Mouse (Mus musculus) layer of hippocampus, postnatal 25 days (tissue): ENCODE measurements at regions not wholly inside any gene's neighbourhood (a gene's known extent, or its start where the extent isn't known, plus 50 kb on each side); places are given as distances from the start of the nearest gene placed in this dataset.

ENCODE experiments used
- DNase-seq, 2 experiments: peaks; one replicate each; pipeline ENCODE4 v3.0.0; 2022; ENCODE audit warnings: mixed read lengths in 2 of 2, low spot score in 1 of 2; ENCODE audit errors: extremely low spot score in 1 of 2

DNA sequence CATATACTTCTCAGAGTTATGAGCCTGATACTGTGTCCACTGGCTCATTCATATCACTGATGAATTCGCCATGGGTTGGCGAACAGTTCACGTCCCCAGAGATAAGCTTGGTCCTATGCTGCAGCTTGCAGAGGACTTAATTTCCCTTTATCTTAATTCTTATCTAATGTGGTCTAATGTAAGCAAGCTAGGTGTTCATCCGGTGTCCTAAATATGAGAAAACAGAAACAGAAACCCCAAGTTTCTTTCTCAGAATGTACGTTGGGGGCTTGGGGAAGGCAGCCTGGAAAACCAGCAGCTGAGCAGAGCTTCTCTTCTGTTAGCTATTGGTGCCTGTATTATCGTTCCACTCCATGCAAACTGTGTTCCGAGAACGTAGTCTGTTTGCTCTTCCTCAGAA lies 170.1 kb downstream of the 1700064H15Rik start:
- DNase-seq = no peak

DNA sequence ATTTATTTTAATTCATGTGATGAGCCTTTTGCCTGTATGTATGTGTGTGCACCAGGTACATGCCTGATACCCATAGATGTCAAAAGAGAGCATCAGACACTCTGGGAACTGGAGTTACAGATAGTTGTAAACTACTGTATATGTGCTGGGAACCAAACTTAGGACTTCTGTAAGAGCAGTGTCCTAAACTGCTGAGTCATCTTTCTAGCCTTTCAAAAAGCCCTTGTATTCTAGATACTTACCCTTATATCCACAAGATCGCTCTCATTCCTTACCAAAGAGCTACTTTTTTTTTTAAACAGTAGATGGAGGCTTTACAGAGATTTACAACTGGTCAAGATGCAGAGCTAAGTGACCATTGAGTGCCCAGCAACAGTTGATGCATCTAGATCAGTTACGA lies 171.0 kb downstream of the 1700064H15Rik start:
- no peak for DNase-seq

DNA sequence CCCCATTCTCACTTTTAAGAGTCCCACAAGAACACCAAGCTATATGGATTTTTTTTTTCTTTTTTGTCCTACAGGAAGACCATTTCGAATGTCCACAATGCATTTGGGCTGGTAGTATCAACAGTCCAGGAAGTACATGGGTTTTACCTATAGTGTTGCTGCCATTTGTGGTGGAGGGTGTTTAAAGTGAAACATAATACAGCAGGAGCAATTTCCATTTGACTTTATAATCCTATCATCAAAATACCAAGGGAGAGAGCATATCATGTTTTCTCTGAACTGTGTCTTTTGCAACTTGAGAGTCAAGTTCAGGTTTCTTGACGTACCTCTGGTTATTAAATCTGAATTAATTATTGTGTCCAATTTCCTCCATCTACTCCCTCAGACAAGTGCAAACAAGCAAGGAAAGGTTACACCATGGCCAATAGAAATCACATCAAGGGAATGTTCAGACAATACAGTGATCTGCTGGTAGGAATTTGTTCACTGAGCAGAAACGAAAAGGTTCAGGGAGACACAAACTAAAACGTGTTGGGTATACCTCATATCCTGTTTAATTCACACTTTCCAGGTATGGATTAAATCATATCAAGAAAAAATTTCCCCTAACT lies 172.5 kb downstream of the 1700064H15Rik start:
- DNase-seq = no peak

DNA sequence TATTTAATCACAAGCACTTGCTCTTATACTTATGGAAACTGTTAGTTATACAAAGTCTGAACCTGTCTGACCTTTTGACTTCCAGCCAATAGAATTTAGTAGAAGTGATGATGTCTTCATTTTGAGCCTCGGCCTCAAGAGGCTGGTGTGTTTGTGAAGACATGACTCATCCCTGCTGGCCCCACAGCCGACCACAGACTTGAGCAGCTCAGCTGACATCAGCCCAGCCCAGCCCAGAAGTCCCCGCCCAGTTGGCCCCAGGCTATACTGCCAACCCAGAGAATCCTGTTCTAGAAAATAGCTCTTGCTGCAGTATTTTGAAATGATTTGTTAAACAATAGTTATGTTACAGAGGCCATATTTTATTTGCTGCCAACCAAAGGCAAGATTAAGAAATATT lies 177.5 kb downstream of the 1700064H15Rik start:
- DNase-seq = no peak

DNA sequence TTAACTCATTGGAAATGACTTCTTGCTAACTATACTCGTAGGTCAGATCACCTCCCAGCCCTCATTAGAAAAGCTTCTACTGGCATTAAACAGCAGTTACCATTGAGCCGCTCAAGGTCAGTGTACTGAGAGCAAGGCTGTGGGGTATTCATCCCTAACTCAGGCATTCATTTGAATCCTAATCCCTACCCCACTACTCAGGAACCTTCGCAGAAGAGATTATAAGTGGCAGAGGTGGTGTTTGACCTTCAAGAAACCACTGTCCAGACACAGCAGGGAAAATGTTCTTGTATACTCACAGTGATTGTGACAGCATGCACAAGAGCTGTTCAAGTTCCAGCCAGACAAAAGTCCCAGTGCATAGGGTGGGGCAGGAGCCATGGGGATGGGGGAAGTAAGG lies 179.5 kb downstream of the 1700064H15Rik start:
- DNase-seq = no peak

DNA sequence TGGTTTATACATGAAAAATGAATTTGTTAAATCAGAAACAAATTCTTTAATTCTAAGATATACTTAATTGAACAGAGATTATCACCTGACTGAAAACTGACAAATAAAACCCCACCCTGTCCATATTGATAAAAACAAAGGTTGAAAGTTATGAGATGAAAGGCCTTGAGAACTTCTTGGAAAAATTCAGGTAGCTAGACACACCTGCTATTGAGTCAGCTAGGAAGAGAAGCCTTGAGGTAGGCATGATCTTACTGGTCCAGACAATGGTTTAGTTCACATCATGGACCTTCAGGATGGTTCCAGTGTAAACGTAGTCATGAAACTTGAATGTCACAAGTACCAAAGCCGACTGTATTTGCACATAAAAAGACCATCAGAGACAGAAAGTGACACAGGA lies 180.3 kb downstream of the 1700064H15Rik start:
- no peak for DNase-seq

DNA sequence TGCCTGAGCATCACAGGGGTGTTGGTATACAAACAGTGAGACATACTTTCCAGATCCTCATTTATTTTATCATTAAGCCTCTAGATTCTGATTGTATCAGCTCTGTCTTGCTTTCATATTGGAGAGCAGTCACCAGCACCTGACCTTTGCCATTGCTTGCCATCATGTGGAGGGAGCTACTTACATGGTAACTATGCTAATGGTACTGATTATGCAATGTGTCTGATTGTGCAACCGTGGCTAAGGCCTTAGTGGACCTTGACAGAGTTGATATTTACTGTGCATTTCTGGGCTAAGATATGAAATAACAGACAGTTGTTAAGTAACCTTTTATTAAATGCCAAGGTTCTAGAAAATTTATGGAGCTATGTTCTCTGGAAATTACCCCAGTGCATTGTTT lies 180.7 kb downstream of the 1700064H15Rik start:
- DNase-seq = no peak

DNA sequence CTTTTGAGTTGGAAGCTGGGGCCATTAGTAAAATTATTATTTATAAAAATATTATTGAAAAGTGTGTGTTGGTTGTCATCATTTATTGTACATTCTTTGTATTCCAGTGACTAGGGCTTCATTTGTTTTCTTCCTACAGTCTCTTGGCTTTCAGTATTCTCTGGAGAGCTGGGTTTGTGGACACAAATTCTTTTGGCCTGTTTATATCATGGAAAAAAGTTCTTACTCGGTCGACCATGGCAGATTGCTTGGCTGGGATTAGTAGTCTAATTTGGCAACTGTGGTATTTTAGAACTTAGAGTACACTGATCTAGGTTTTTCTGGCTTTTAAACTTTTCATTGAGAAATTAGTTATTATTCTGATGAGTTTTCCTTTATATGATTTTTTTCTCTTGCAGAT lies 183.6 kb downstream of the 1700064H15Rik start:
- no peak for DNase-seq

DNA sequence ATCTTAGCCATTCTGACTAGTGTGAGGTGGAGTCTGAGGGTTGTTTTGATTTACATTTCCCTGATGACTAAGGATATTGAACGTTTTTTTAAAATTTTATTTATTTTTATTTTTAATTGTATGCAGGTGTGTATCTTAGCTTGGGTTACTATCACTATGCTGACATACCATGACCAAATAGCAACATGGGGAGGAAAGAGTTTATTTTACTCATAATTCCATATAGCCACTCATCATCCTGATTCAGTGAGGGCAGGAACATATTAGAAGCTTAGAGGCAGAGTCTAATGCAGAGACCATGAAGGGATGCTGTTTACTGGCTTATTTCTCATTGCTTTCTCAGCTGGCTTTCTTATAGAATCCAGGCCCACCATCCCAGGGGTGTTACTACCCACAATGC lies 186.7 kb downstream of the 1700064H15Rik start:
- DNase-seq = no peak

DNA sequence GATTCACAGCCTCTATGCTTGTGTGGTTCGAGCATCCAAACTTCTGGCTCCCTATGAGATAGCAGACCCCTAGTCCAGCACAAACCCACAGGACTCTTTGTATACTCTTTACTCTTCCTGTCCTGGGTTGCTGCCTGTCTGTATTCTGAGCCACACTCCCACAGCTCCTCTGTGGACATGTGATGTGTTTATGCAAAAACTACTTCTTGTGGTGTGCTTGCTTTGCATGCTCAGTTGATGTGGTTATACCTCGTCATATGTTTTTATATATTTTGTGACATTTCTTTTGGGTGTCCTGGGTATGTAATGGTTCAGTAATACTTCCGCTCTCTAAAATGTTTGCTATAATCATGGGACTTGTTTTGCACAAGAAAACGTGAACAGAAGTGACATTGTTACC lies 198.3 kb downstream of the 1700064H15Rik start:
- no peak for DNase-seq

DNA sequence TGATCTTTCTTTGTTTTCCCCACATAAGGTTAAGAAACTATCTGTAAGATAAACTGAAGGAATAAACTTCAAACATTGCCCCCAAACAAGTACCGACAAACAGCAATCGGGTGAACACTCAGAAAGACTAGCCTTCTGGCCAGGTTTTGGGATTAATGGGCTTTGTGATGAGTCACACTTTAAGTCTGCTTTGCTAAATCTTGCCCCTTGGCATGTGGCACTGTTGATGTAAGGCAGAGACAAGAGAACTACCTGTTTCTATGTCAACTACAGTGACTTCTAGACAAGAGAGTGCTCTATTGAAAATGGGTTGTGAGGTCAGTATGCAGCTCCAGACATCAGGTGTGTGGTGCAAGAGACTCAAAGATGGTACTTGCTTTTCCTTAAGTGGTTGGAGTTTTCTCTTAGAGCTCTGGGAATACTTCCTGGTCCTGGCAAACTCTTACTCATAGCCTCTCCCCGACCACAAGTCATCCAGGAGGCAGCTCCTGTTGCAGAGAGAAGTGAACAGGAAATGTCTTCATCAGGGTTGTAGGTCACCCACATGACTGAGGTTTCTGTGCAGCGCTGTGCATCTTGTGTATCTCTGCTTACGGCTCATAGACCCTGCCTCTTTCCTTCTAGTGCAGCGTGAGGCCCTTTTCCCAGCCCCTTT lies 198.9 kb downstream of the 1700064H15Rik start:
- no peak for DNase-seq

DNA sequence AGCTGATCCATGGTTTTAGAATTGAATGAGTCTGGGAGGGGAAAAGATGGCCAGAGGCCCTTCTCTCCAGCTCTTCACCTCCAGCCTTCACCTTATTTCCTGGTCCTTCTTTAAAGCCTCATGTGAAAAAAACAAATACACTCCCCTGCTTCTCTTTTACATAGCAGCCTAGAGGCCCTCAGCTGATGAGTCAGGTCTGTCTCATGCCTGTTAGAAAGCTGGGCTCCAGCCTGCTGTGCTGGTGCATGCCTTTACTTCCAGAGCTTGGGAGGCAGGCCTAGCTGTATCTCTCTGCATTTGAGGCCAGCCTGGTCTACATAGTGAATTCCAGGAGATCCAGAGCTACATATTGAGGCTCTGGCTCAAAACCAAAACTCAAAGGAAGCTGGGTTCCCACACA lies 199.5 kb downstream of the 1700064H15Rik start:
- no peak for DNase-seq

DNA sequence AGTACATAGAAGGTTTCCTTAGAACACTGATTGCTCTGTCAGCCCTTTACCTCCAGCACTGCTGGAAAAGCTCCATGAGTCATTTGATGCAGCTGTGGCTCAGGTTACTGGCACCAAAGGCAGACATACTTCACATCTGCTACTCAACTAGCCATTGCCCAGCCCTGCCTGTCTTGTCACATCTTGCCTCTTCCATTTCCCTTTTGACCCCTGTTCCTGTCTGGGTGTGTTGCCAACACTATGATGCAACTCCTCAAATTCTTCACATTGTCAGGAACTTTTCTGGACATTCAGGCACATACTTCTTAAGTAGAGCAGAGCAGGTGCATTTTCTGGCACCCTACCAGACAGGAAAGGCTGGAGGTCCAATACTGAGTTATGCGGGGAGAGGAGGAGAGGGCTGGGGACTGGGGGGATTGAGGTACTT lies 202.3 kb downstream of the 1700064H15Rik start:
- no peak for DNase-seq

DNA sequence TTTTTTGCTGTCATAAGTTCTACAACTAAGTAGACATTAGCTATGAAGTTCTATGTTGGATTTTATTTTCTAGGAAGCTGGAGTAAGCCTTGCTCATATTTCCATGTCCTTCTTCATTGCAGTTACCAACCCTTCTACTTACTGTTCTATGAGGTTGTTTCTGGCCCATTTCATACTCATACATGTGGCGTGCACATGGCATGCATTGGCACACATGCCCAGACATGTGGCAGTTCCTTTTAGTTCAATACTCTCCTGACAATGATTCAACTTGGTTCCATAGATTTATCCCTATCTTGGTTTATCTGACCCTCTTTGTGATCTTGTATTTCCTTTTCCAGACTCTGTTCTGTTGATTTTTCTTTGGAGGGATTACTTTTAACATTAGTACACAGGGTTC lies 203.2 kb downstream of the 1700064H15Rik start:
- no peak for DNase-seq

DNA sequence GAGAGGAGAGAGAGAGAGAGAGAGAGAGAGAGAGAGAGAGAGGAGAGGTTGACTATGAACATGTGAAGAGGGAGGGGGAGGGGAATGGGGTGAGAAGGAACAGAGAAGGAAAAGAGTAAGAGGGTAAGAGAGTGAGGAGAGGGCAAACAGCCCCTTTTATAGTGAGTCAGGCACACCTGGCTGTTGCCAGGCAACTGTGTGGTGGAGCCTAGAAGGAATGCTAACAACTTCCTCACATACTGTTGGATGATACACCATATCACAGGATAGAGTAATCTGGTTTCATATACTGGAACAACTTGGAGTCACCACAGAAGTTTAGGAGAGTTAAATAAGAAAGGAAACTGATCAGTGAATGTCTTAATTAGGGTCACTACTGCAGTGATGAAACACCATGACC lies 204.1 kb downstream of the 1700064H15Rik start:
- DNase-seq = no peak

DNA sequence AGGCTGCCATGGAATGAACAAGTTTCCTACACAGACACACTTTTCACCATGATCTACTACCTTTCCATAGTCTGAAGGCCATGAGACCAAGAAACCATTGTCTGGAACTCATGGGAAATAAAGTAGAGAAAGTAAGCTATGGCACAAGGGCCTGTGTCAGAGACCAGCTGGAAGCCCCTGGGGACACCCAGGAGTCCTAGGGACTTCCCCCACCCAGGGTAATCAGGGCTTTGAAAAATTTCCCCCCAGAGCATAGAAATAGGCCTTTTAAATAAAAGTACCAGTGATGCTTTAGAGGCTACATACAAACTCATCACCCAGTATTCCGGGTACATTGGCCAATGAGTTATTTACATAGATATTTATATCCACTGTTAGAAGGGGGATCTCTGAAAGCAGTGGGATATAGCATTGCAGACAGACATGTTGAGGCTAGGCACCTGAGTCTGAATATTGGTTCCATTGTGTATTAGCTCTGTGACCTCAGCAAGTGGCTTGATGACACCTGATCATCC lies 207.0 kb downstream of the 1700064H15Rik start:
- DNase-seq = no peak

DNA sequence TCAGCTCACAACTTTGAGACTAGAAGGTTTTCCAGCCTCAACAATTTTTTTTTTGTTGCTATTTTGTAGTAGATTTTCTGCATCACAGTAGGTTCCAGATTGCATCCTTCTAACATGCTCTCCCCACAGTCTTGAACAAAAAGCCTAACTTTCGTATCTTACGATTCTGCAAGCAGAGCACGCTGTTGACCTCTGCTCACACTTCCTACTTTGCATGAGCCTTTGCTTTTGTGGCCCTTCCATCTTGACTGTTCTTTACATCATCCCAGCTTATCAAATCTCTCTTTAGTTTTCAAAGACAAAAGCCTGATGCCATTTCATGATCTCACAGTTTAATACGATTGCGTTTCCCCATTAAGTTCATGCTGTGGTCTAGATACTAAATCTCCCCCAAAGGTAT lies 207.6 kb downstream of the 1700064H15Rik start:
- no peak for DNase-seq

DNA sequence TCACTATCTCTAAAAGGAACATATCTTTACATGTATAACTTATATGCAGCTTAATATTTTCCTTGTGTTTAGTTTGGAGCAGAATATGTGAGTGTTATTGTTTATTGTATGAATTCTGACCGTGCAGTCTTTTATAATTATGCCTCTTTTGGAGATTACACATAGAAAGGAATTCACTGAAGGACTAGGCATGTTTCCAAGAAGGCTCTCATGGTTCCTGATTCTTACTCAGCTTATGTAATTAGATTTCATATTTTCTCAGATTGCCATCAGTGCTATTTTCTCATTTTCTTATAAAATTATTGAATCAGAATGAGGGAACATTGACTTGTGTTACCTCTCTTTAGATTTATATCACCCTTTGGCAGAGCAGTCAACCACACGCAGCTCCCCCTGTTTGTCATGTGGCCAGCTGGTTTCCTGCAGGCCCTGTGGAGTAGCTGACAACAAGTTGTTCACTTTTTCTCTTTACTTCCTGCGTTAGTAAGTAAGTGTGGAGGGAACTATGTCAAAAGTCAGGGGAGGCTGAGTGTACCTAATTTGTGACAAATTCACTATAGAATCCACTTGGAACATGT lies 217.4 kb downstream of the 1700064H15Rik start:
- DNase-seq = no peak

DNA sequence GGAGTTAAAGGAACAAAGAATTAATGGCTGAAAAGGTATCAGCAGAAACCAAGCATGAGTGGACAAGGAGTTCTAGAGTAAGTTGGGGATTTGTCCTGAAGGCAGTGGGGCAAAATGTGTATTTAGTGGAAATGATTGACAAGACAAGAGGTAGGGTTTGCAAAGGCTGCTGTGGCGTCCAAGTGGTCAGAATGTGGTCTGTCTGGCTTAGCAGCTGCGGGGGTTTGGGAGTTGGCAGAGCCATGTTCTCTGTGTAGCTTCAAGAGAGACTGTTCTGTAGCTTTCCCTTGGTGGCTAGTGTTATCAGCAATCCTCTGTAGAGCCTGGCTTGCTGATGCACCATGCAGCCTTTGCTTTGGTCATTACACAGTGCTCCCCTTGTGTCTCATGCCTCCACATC lies 220.2 kb downstream of the 1700064H15Rik start:
- no peak for DNase-seq

DNA sequence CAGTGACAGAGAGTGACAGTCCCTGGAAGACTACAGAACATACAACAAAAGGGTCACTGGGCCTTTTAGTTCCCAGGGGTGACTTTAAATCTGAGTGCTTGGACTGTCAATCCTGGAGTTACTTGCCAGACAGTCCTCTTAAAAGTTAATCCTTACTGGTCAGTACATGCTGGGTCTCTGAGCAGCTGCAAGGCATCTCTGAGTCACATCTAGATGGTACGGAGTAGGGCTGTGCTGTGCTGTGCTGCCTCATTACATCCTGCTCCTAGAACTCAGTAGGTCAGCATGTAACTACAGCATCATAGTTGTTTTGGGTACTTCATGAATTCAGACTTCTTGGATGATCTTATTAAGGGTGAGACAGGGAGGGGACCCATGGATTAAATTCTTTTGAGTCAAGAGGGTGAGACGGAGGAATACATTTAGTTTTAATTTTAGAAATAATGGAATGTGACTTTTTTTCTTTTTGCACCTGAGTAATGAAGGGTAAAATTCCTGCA lies 220.8 kb downstream of the 1700064H15Rik start:
- no peak for DNase-seq

DNA sequence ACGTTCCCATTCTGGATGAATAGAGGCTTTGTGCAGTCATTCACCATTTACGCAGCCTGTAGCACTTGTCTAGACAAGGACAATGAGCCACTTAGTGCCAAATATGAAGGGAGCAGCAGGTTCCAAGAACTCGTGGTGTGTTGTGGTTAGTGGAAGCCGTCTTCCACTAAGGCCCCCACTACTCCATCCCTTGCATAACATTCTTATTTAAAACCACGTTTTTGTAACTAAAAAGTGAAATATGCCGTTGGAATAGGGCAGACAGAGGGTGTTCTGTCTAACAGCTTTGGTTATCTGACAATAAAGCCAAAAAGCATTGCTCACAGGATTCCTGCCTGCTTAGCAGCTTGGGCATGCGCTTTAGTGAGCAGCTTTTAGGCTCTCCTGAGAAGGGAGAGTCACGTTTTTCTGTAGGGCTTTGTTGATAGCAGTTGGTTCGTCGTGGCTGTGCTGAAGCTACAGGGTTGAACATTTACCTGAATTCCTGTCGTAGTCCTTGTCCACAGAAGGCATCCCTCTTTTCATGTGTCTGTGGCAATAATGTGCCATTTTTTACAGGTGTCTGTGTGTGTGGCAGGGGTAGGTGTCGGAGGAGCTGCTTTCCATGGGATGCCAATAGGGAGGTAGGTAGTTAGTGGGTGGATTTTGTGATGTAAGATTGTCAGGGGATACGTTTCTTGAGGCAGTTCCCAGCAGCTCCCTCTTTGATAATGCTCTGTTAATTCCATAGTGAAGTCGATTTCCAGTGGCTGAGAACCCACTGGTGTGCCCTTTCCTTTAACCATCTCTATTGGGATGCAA lies 221.9 kb downstream of the 1700064H15Rik start:
- peak in 1 of 2 experiments; percentile 11 for DNase-seq
